Mouse (Mus musculus) erythroblast, embryonic 14.5 days (primary cell): ENCODE data around the gene Abcd4. TPM values are rescaled to one million over a fixed set of nuclear protein-coding genes. Genes with fewer than 3 reads are reported as not detected.

ENCODE experiments used
- H3K27me3 ChIP-seq: 2 replicates; pipeline ENCODE4 v1.6.1; 2012; ENCODE audit warnings: inconsistent platforms; ENCODE audit not compliant: control insufficient read depth
- H3K36me3 ChIP-seq: 2 replicates; pipeline ENCODE4 v1.6.1; 2012; ENCODE audit warnings: mild to moderate bottlenecking, inconsistent platforms; ENCODE audit not compliant: control insufficient read depth
- H3K4me1 ChIP-seq: 2 replicates; pipeline ENCODE4 v1.6.1; 2012; ENCODE audit warnings: inconsistent platforms; ENCODE audit not compliant: control insufficient read depth
- H3K4me3 ChIP-seq: replicated peaks from 2 replicates; pipeline ENCODE3; 2012; ENCODE audit warnings: moderate library complexity, mild to moderate bottlenecking, inconsistent platforms
- H3K9me3 ChIP-seq: 2 replicates; pipeline ENCODE4 v1.6.1; 2012; ENCODE audit warnings: low read length, inconsistent platforms, mixed read lengths; ENCODE audit not compliant: control insufficient read depth
- GATA1 ChIP-seq: IDR thresholded peaks from 2 replicates; pipeline ENCODE4 v1.6.1; 2012; ENCODE audit warnings: low read length, inconsistent platforms, mixed read lengths
- TAL1 ChIP-seq: IDR thresholded peaks from 3 replicates; pipeline ENCODE4 v1.6.1; 2012; ENCODE audit warnings: low read length, inconsistent platforms, mixed read lengths
- polyA plus RNA-seq: library from polyadenylated mRNA; stranded (reverse); fragments of >175 nt; gene quantifications from 2 replicates; pipeline ENCODE4 v1.2.3, GENCODE M21; 2012

Gene Abcd4
- polyA plus RNA-seq, 1 experiment, result 0.03 TPM

DNA sequence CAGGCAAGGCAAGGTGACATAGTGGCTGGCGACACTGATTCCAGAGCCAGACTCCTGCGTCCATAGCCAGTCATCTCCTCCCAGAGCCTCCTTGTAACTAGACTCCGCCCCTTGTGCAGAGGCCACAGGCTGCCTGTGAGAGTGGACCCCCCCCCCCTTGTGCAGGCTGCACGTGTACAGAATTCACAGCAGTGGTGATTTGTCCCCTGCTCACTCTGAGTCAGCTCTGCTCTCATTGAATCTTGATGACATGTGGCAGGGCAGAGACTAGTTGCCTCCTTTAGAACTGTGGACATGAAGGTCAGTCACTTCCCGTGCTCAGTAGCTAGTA is 38.8 kb downstream of the Abcd4 start:
- Histone ChIP-seq H3K27me3 (peaks cover 27% of the 10 kb centered on the region), H3K4me1 (no peaks in the 10 kb centered on the region), H3K9me3 (no peaks in the 10 kb centered on the region), H3K36me3 (no peaks in the 10 kb centered on the region), H3K4me3 (no peak overlapping the region)
- no peak for TF ChIP-seq GATA1
- no peak for TF ChIP-seq TAL1

DNA sequence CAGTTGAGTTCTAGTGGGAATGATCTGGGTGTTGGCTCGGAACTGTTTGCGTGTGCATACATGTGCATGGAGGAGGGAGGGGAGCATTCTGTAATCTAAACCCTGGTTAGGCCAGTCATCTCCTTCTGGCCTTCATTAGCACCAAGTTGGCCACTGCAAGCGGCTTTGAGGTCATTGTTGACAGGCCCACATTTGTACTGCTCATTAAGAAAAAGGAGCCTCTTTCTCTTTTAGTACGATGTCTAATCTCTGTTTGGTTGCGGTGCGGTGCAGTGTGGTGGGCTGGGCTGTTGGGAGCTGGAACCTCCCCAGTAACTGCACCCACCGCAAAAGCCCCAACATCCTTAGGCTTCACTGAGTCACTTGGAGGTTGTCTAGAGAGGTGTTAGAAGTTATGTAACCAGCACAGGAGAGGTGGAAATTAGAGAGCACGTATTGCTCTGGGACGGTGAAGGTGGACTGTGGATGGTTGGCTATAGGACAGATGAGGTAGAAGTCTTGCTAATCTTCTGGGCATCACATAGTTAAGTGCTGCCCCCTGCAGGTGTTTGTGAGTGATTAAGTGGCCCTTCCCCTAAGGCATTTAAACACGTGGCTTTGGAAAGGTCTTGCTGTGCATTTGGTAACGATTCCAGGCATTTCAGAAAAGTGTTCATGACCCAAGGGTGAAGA is 39.3 kb downstream of the Abcd4 start:
- peaks cover 32% of the 10 kb centered on the region for H3K27me3 ChIP-seq
- H3K4me3 ChIP-seq, result no peak overlapping the region
- H3K9me3 ChIP-seq, result no peaks in the 10 kb centered on the region
- H3K36me3 ChIP-seq, result no peaks in the 10 kb centered on the region
- TF ChIP-seq TAL1 (no peak), GATA1 (no peak)
- H3K4me1 ChIP-seq, result no peaks in the 10 kb centered on the region

- H3K4me3 ChIP-seq, result no peak overlapping the region
- peaks cover 80% of the 10 kb centered on the region for H3K27me3 ChIP-seq
- H3K4me1 ChIP-seq, result no peaks in the 10 kb centered on the region
- no peaks in the 10 kb centered on the region for H3K36me3 ChIP-seq
- TF ChIP-seq TAL1 (no peak), GATA1 (no peak)
- H3K9me3 ChIP-seq, result peaks cover 2% of the 10 kb centered on the region; the same call in 1 of the 2 replicates
These were observed 44.1 kb downstream of the Abcd4 start for GRCm38 (mm10) chr12:84573094-84573493.

GRCm38 (mm10) chr12:84572341-84572720 is 44.9 kb downstream of the Abcd4 start:
- H3K4me3 ChIP-seq, result no peak overlapping the region
- H3K9me3 ChIP-seq, result peaks cover 2% of the 10 kb centered on the region; the same call in 1 of the 2 replicates
- no peaks in the 10 kb centered on the region for H3K4me1 ChIP-seq
- no peaks in the 10 kb centered on the region for H3K36me3 ChIP-seq
- no peak for TF ChIP-seq TAL1
- no peak for TF ChIP-seq GATA1
- peaks cover 87% of the 10 kb centered on the region for H3K27me3 ChIP-seq

- peaks cover 2% of the 10 kb centered on the region; the same call in 1 of the 2 replicates for H3K9me3 ChIP-seq
- H3K4me1 ChIP-seq, result no peaks in the 10 kb centered on the region
- TF ChIP-seq TAL1, result no peak
- TF ChIP-seq GATA1, result no peak
- peaks cover 90% of the 10 kb centered on the region for H3K27me3 ChIP-seq
- H3K36me3 ChIP-seq, result no peaks in the 10 kb centered on the region
- H3K4me3 ChIP-seq, result no peak overlapping the region
These were observed 45.5 kb downstream of the Abcd4 start for GRCm38 (mm10) chr12:84571466-84572340.

DNA sequence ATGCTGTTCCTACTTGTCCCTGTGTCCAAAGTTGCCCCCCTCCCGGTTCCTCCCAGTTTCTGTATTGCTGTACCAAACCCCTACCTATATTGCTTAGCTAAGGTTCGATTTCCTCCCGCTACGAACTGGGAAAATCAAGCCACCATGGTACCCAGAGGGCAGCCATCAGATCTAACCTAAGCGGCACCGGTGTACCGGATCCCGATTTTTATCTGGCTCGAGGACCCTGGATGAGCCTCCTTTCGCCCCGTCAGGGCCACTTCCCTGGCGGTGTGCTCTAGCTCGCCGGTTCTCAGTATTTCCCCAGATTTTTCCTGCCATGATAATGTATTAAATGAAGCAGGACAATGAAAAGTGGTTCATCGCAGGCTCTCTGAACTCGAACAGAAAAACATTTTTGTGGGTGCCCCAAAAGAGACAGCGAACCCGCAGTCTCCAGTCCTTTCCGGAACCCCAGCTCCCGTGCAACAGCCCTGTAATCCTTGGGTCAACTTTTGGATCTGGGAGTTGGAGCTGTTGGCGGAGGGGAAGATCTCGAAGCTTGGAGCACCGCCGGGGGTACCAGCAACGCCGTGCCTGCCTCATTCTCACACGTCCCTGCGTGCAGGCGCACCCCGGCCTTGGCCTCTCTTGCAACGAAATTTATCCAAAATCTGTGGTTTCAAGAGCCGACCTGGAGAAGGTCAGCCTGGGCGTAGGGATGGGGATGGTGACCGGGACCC is 46.4 kb downstream of the Abcd4 start:
- H3K36me3 ChIP-seq, result no peaks in the 10 kb centered on the region
- no peak overlapping the region for H3K4me3 ChIP-seq
- no peaks in the 10 kb centered on the region for H3K4me1 ChIP-seq
- TF ChIP-seq TAL1, result no peak
- no peak for TF ChIP-seq GATA1
- H3K27me3 ChIP-seq, result peaks cover 91% of the 10 kb centered on the region
- H3K9me3 ChIP-seq, result peaks cover 2% of the 10 kb centered on the region; the same call in 1 of the 2 replicates

DNA sequence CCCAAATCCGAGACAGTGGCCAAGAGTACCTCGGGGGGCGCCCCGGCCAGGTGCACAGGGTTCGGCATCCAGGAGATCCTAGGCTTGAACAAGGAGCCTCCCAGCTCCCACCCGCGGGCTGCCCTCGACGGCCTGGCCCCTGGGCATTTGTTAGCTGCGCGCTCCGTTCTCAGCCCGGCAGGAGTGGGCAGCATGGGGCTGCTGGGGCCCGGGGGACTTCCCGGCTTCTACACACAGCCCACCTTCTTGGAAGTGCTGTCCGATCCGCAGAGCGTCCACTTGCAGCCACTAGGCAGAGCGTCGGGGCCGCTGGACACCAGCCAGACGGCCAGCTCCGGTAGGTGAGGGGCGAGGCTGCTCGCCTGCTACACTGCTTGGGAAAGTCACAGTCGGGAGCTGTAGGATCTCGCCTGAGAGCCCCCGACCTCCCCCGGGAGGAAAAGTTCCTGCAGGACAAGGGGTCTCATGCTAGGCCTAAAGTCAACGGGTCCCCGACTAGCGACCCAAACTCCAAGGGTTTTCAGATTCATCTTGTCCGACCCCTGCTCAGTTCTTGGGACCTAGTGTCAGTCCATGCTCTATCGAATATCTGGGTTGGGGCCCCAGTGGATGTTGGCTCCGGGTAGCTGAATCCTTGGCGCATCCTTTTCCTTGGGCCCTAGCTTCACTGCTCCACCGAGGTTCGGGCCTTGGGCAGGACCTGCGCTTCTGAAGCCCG is 47.1 kb downstream of the Abcd4 start:
- Histone ChIP-seq H3K36me3 (no peaks in the 10 kb centered on the region), H3K9me3 (peaks cover 2% of the 10 kb centered on the region; the same call in 1 of the 2 replicates), H3K4me3 (no peak overlapping the region), H3K27me3 (peaks cover 87% of the 10 kb centered on the region), H3K4me1 (no peaks in the 10 kb centered on the region)
- no peak for TF ChIP-seq GATA1
- TF ChIP-seq TAL1, result no peak

GRCm38 (mm10) chr12:84569336-84569970 is 47.8 kb downstream of the Abcd4 start, which contains the start of gene Vsx2:
Gene Vsx2, plus strand, starts transcription at chr12:84569762.
- H3K36me3 ChIP-seq, result no peaks in the 10 kb centered on the region
- no peak for TF ChIP-seq GATA1
- TF ChIP-seq TAL1, result no peak
- no peak within 1 kb of the TSS for H3K4me3 ChIP-seq
- H3K27me3 ChIP-seq, result peaks cover 82% of the 10 kb centered on the region
- H3K9me3 ChIP-seq, result peaks cover 2% of the 10 kb centered on the region; the same call in 1 of the 2 replicates
- H3K4me1 ChIP-seq, result no peaks in the 10 kb centered on the region
